Mouse (Mus musculus) brain, embryonic 18.5 days (tissue): Measurements from ENCODE around the gene Atr.

ENCODE experiments used
- DNase-seq: peaks from one replicate; pipeline ENCODE4 v3.0.0-alpha.2; 2012; ENCODE audit warnings: low read depth, low spot score

Atr gene

GRCm38 (mm10) chr9:95857414-95858026, at the start of gene Atr:
TSS of gene Atr (plus strand) at chr9:95857597.
- peak; percentile 80 for DNase-seq

- DNase-seq: no peak
These were observed 47.8 kb upstream of the Atr start for GRCm38 (mm10) chr9:95809596-95809995.

- no peak for DNase-seq
These were observed 45.6 kb upstream of the Atr start for GRCm38 (mm10) chr9:95811817-95812216.

- peak; percentile 22 for DNase-seq
These were observed 43.5 kb upstream of the Atr start for GRCm38 (mm10) chr9:95813721-95814531.

DNA sequence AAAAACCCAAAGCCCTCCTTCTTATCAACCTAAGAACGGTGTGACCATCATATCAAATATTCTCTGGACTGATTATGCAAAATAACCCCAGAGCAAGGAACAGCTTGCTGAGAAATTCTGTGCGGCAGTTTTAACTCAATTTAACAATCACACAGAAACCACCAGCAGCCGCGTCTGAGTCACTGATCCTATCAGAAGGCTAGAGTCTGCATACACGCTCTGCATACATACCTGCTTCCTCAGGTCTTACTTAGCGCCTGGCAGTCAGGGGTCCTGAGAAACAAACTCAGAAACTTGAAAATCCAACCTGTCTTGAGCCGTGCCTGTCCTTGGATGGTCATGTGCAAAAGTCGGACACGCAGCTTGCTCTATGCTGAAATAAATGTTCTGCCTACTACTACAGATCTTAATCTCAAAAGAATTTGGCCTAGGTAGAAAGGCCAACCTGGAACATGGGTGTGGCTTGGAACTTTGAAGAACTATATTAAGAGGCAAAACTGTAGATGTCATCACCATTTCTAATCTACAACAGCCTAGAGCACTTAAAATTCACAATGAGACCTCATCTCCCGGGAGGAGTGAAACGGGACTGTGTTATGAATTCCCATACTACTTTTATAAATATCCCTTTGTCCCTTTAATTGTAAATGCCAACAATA, 42.3 kb upstream of the Atr start:
- no peak for DNase-seq

GRCm38 (mm10) chr9:95815706-95816105, 41.7 kb upstream of the Atr start:
- DNase-seq: no peak

- no peak for DNase-seq
These were observed 34.9 kb upstream of the Atr start for GRCm38 (mm10) chr9:95822531-95822930.

DNA sequence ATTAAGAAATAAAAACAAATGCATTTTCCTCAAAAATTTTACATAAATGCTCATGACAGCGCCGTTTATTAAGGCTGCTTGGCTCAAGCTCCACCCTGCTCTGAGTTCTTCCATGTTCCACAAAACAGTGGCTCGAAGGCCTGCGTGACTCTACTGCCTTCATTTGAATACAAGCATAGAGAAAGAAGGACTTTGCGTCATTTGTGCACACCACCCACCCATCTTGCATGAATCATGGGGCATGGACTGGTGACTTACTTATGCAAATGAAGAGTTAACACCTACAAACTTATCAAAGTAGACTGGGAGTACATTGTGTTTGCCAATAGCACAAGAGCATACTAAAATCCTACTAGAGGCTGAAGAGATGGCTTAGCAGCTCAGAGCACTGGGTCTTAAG, 29.8 kb upstream of the Atr start:
- no peak for DNase-seq

- DNase-seq: no peak
These were observed 24.6 kb upstream of the Atr start for GRCm38 (mm10) chr9:95832758-95833157.

DNA sequence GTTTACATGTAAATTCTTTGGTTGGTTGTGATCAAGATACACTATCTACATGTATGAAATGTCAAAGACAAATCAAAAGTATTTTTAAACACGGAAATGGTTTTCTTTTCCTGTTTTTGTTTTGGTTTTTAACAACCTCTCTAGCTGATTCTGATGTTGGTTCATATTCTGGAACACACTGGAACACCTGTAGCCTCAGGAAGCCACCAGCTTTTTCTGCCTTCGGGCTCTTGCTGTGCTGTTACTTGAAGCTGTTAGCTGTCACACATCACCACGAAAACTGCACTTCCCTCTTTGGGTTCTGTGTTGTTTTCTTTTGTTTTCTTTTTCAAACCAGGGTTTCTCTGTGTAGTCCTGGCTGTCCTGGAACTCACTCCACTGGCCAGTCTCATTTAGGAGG, 22.6 kb upstream of the Atr start:
- DNase-seq: no peak

GRCm38 (mm10) chr9:95835741-95836140, 21.7 kb upstream of the Atr start:
- DNase-seq: no peak

DNA sequence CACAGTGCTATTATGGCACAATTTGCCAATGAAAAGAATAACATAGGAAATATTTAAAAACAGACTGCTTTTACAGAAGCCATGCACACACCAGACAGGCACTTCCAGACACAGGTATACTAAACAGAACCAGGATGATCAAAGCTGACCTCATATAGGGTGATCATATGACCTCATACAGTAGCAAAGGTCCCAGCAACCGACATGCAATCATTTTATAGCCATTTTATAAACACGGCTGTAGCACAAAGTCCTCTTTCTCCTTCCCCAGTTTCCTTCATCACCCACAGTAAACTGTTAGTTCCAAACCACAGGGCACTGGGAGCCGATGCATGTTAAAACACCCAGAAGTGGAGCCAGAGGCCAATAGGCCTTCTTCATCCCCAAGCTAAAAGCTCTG, 18.0 kb upstream of the Atr start:
- no peak for DNase-seq

- DNase-seq: peak; percentile 64
These were observed 12.5 kb upstream of the Atr start, which contains the start of gene Pls1 for GRCm38 (mm10) chr9:95844825-95845460. TSS of gene Pls1 (minus strand) at chr9:95845311.

DNA sequence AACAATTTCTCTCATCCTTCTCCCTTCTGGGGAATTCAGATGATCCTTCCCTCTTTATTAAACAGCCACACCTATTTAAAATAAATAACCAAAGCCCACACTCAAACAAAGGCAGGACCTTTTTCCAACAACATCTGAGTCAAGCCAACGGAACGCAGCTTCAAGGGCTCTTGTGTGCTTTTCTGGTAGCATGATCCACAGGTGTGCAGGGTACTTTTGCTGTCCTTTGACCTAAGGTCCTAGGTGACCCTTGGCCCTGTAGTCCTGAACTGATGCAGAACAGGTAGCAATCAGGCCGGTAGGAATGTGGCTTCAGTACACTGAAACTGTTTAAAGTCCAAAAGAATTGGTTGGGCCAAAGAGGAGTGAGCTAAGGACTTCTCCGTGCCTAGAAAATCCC, 11.7 kb upstream of the Atr start:
- no peak for DNase-seq

DNA sequence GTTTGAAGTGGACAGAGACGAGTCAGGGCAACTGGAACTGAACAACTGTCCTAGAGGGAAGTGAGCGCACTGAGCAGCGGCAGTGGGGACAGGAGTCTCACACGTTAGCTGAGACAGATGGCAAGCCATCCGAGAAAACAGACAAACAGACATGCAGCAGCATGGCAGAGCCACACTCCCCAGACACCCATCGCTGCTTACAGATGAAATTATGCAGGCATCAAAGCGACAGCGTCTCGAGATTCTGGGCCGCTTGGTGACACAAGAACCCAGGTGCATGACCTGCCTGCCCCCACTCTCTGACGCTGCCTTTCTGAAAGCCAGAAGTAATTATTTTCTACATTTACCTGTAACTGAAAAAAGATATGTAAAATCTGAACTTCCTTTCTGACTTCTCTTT, 5.7 kb upstream of the Atr start:
- DNase-seq: no peak

DNA sequence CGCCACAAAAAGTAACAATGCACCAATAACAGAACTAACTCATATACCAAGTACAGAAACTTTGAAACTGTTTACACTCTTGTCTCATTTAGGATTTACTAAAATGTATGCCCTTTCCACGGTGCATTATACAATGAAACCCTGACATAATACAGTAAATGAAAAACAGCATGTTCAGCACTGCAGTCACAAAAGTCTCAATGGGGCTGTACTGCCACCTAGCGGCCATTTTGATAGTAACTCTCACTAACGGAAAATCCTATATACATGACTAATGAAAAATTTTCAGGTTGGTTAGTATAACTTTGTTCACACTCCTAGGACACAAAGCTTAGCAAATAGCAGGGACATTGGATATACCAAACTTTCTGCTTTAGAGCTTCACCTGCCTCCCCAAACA, 4.5 kb upstream of the Atr start:
- peak; percentile 47 for DNase-seq

DNA sequence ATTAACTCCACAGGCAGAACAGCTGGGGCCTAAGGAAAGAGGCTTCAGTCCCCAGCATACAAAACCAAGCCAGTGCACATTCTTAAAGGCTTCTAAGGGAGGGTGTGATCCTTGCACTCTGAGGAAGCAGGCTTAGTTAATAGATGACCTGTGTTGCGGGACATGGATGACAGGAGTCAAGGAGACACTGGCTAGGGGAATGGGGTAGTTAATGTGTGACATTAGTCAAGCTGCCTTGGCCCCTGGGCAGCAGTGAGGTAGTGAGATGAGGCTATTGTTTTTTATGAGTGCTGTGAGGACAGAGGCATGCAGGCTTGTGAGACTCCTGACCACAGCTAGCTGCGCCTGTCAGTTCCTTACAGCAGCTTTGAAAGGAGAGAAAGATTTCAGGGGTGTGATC, 2.5 kb upstream of the Atr start:
- DNase-seq: no peak

DNA sequence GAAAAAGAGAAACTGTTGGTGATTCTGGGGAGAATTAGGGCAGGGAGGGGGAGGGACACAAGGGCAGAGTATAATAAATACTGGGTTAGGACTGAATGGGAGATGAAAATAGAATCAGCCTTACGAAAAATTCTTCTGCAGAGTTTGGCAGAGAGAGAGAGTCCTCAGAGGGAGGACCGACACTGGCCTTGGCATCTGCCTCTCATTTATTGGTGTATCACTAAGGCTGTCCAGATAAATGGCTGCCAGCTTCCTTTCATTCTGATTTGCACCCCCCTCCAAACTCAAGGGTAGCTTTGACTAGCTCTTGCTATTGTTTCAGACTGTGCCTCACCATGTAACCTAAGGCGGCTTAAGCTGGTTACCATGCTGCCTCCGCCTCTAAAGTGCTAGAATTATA, 1.4 kb upstream of the Atr start:
- DNase-seq: no peak

DNA sequence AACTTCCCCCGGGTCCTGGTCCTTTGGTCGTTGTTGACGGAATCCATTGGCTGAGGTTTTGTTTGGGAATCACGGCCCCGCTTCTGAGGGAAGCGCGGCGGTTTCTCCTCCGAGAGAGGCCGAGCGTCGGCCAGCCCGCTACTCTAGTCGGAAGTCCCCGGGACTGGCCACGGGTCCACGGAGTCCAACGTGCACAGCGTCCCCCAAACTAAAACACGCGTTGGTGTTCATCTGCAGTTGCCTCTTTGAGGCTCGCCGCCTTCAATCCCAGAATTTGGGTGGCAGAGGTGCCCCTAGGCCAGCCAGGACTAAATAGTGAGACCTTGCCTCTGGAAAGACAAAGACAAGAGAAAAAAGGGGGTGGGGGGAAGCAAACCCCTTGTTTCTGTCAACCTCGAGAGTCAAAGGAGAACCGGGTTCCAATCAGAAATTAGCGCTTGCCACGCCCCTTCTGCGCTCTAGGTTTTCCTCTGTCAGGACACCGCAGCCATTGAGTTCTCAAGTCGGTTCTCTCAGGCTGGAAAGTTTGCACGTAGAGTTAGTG, 702 bp downstream of the Atr start:
- no peak for DNase-seq

- no peak for DNase-seq
These were observed 20.8 kb downstream of the Atr start for GRCm38 (mm10) chr9:95878246-95878645.

- DNase-seq: no peak
These were observed 25.4 kb downstream of the Atr start for GRCm38 (mm10) chr9:95882751-95883150.

GRCm38 (mm10) chr9:95897392-95897791, 40.0 kb downstream of the Atr start:
- DNase-seq: no peak
